22 mouse cellular contexts compared by ENCODE assay signal in the genomic region with DNA sequence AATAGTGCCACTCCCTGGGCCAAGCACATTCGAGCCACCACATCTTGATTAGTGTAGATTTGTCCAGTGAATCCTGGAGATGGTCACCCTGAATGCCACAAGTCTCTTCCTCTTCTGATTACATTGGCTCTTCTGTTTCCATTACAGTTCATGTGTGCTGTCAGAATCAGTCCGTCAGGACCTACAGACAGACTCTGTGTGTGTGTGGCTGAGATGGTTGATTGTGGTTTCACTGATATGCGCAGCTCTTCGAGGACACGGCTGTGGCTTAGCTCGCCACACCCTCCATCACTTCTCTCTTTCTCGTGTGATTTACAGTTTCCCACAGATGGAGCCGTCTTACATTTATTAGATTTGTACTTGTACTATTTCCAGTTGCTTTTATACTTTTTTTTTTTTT. TPM values are rescaled to one million over a fixed set of nuclear protein-coding genes. Genes with fewer than 3 reads are reported as not detected.
DNase-seq lines count a peak whose midpoint lies in the region; ATAC-seq and TF ChIP-seq lines count a peak whose summit lies in the region.
"Had no signal": no experiment of that assay in that cellular context is flagged by ENCODE, and none has a peak within 500 bp of the region (broad histone marks: within the 10 kb centered on the region; RNA-seq: fewer than 3 reads in every experiment).

No protein-coding gene starts in this region.

- no peak overlapping the region for H3ac ChIP-seq in myocyte (ENCODE audit: control insufficient read depth, insufficient read length)

- in situ Hi-C loops in ES-E14 (cut with MboI; ENCODE audit: low sequenced_read_pairs in 2 of 2, unreplicated experiment in 2 of 2): no loop called here

- H3K9me3 ChIP-seq in ES-E14 (ENCODE audit: control insufficient read depth, insufficient read depth, low read depth, low read length): no peaks in the 10 kb centered on the region
- H3K9me3 ChIP-seq: embryonic facial prominence, embryonic 10.5 days; heart, embryonic 12.5 days; hindbrain, embryonic 13.5 days; neural tube, embryonic 15.5 days had no signal

- no peaks in the 10 kb centered on the region for H3K27me3 ChIP-seq in myocyte (ENCODE audit: control insufficient read depth, insufficient read depth, insufficient read length)
- H3K27me3 ChIP-seq: heart, embryonic 12.5 days; hindbrain, embryonic 13.5 days; neural tube, embryonic 15.5 days had no signal

- peak; percentile 70 to 72 for ATAC-seq in hematopoietic stem cell, adult 5-6 weeks (replicated peaks in 1 of 2; ENCODE audit: insufficient read depth in 1 of 2, low FRiP score in 2 of 2, low TSS enrichment in 1 of 2, low read depth in 1 of 2, poor library complexity in 2 of 2, severe bottlenecking in 2 of 2)

- H3K36me3 ChIP-seq in ES-E14 (ENCODE audit: control insufficient read depth, insufficient read depth, low read length, poor library complexity, severe bottlenecking) (peaks cover 12% of the 10 kb centered on the region; the same call in 1 of the 2 replicates), myocyte (ENCODE audit: control insufficient read depth, insufficient read depth) (peaks cover 17% of the 10 kb centered on the region)

- 0 out of 2 replicates have a peak overlapping the region, but pooled peaks have one; percentile 25 for H3K27ac ChIP-seq in ES-E14 (ENCODE audit: insufficient read depth, low read depth, low read length, poor library complexity, severe bottlenecking)
- H3K27ac ChIP-seq: embryonic facial prominence, embryonic 10.5 days; gastrocnemius, adult 2 months; hindbrain, embryonic 13.5 days; neural tube, embryonic 15.5 days had no signal

- no peak for TF ChIP-seq POLR2A in myocyte (IDR thresholded peaks at IDR 0.05; ENCODE audit: insufficient read length, low read depth)

- H3K4me2 ChIP-seq in myocyte (ENCODE audit: low read depth): peak overlapping the region; percentile 13
- H3K4me2 ChIP-seq: heart, embryonic 12.5 days; hindbrain, embryonic 13.5 days; midbrain, embryonic 11.5 days; neural tube, embryonic 15.5 days had no signal

- no peaks in the 10 kb centered on the region for H3K79me2 ChIP-seq in myocyte (ENCODE audit: control insufficient read depth, insufficient read depth)

- no peak overlapping the region for H3K9ac ChIP-seq in ES-E14 (ENCODE audit: insufficient read depth, low read depth, low read length, poor library complexity, severe bottlenecking)
- H3K9ac ChIP-seq: heart, embryonic 12.5 days; hindbrain, embryonic 13.5 days; neural tube, embryonic 15.5 days had no signal

- peaks cover 0 to 3% of the 10 kb centered on the region in 2 experiments; a peak in 1 of 4 replicates for H3K4me1 ChIP-seq in ES-E14 (ENCODE audit: control insufficient read depth in 2 of 2, insufficient read depth in 2 of 2, low read length in 2 of 2, poor library complexity in 1 of 2)

- no peak overlapping the region for H3K4me3 ChIP-seq in ES-E14 (ENCODE audit: insufficient read depth in 1 of 2, low read depth in 1 of 2, low read length in 2 of 2, poor library complexity in 1 of 2, severe bottlenecking in 1 of 2)
- no peak overlapping the region for H3K4me3 ChIP-seq in myocyte
- H3K4me3 ChIP-seq: embryonic facial prominence, embryonic 10.5 days; gastrocnemius, adult 2 months; heart, embryonic 12.5 days; hindbrain, embryonic 13.5 days; neural tube, embryonic 15.5 days had no signal

- no peak for DNase-seq in ES-E14 (ENCODE audit: low read depth, low spot score)
- peak; percentile 29 for DNase-seq in T-cell, adult 2 months (ENCODE audit: low spot score)
- DNase-seq in right cerebral cortex, postnatal 4 days: no peak
- no peak for DNase-seq in urinary bladder, postnatal 14 days (ENCODE audit: low spot score)
- DNase-seq in retina, postnatal 1 day: no peak
- DNase-seq: adrenal gland, adult 8-10 months; cerebellum, adult 11 months; cerebellum, postnatal 25 days; gastrocnemius, adult 2 months; heart, adult 11 months; heart, postnatal 14 days; kidney, postnatal 4 days; layer of hippocampus, adult 9-11 months; lung, adult 2 months; right cerebral cortex, postnatal 14 days had no signal

TF ChIP-seq in ES-E14, 5 proteins besides CTCF, POLR2A, EP300 and RAD21:
- no peak for TF ChIP-seq MAFK (IDR thresholded peaks at IDR 0.05; ENCODE audit: insufficient read depth, low read depth, low read length)
- no peak for TF ChIP-seq ZC3H11A (IDR thresholded peaks at IDR 0.05; ENCODE audit: borderline replicate concordance, low read depth, low read length)
- TF ChIP-seq CHD2 (IDR thresholded peaks at IDR 0.05; ENCODE audit: low read depth, low read length): no peak
- TF ChIP-seq HCFC1 (IDR thresholded peaks at IDR 0.05; ENCODE audit: borderline replicate concordance, insufficient read depth, low read length): no peak
- no peak for TF ChIP-seq ZNF384 (IDR thresholded peaks at IDR 0.05; ENCODE audit: low read depth, low read length)

TF ChIP-seq in myocyte, 11 proteins besides CTCF, POLR2A, EP300 and RAD21:
- TF ChIP-seq SRF (IDR thresholded peaks at IDR 0.05; ENCODE audit: control insufficient read depth, insufficient read length, low read depth): no peak
- no peak for TF ChIP-seq POLR2AphosphoS2 (IDR thresholded peaks at IDR 0.05; ENCODE audit: insufficient read length, low read depth)
- TF ChIP-seq MYOG (IDR thresholded peaks at IDR 0.05; ENCODE audit: control insufficient read depth in 1 of 3, insufficient read depth in 1 of 3, insufficient read length in 2 of 3, low read depth in 2 of 3): peak in 1 of 3 experiments; percentile 30
- TF ChIP-seq TCF12 (IDR thresholded peaks at IDR 0.05; ENCODE audit: insufficient read depth, poor library complexity, severe bottlenecking): no peak
- TF ChIP-seq USF1 (IDR thresholded peaks at IDR 0.05; ENCODE audit: low read depth): no peak
- TF ChIP-seq TCF3 (IDR thresholded peaks at IDR 0.05; ENCODE audit: insufficient read length, low read depth): no peak
- no peak for TF ChIP-seq REST (IDR thresholded peaks at IDR 0.05; ENCODE audit: insufficient read depth, insufficient read length)
- peak in 1 of 3 experiments; percentile 12 for TF ChIP-seq MYOD1 (IDR thresholded peaks at IDR 0.05; ENCODE audit: control insufficient read depth in 1 of 3, insufficient read length in 2 of 3, low read depth in 2 of 3)
- no peak for TF ChIP-seq E2F4 (IDR thresholded peaks at IDR 0.05; ENCODE audit: insufficient read depth)
- no peak for TF ChIP-seq CEBPB (IDR thresholded peaks at IDR 0.05; ENCODE audit: insufficient read depth, poor library complexity, severe bottlenecking)

RNA-seq across cellular contexts. Expression of gene Lmf1, which starts 5.0 kb away (rescaled TPM):
- total RNA-seq in ES-E14 (2012; rRNA removed): 16.6 and 33.6 TPM in 2 replicates
- 6.7 and 12.1 TPM in 2 replicates for total RNA-seq in hematopoietic stem cell, adult 5-6 weeks (2017)
- polyA plus RNA-seq in myocyte (2012; fragmentation: generic; extraction: Trizol): 36.3 TPM

RNA-seq across cellular contexts. Expression of gene Sox8, which starts 13.4 kb away (rescaled TPM):
- total RNA-seq in ES-E14 (2012; rRNA removed): 0.40 and 0.42 TPM in 2 replicates
- not detected in 2 replicates for total RNA-seq in hematopoietic stem cell, adult 5-6 weeks (2017)
- polyA plus RNA-seq in myocyte (2012; fragmentation: generic; extraction: Trizol): 14.3 TPM
